Mouse (Mus musculus) olfactory bulb, adult 2 months (tissue): ENCODE measurements at regions not wholly inside any gene's neighbourhood (a gene's known extent, or its start where the extent isn't known, plus 50 kb on each side); places are given as distances from the start of the nearest gene placed in this dataset.

Experiments used
- H3K27ac ChIP-seq: fragments of 200-500 bp; 2 replicates; pipeline ENCODE4 v1.5.1; 2012; ENCODE audit warnings: low read depth, low read length; ENCODE audit not compliant: insufficient read depth
- H3K4me1 ChIP-seq: fragments of 200-500 bp; 2 replicates; pipeline ENCODE4 v1.6.1; 2012; ENCODE audit warnings: low read length; ENCODE audit not compliant: control insufficient read depth, insufficient read depth
- H3K4me3 ChIP-seq: fragments of 200-500 bp; 2 replicates; pipeline ENCODE4 v1.5.1; 2012; ENCODE audit warnings: mild to moderate bottlenecking, low read depth, low read length, moderate library complexity; ENCODE audit not compliant: insufficient read depth
- CTCF ChIP-seq: fragments of 200-500 bp; IDR thresholded peaks from 2 replicates; pipeline ENCODE4 v1.5.1; 2012; ENCODE audit warnings: low read depth, mild to moderate bottlenecking, low read length, moderate library complexity; ENCODE audit not compliant: insufficient read depth
- POLR2A ChIP-seq: fragments of 200-500 bp; IDR thresholded peaks from 2 replicates; pipeline ENCODE4 v1.6.1; 2012; ENCODE audit warnings: mild to moderate bottlenecking, low read depth, low read length, moderate library complexity; ENCODE audit not compliant: insufficient read depth
- WGBS: fragments of 180-500 bp; shearing (Covaris S2); methylation state at CpG from one replicate; pipeline ENCODE4 v1.1.7; 2018; 5-methylcytosine and 5-hydroxymethylcytosine counted together

- H3K27ac ChIP-seq, result no peak overlapping the region
- TF ChIP-seq POLR2A, result no peak
- TF ChIP-seq CTCF, result no peak
- no peak overlapping the region for H3K4me3 ChIP-seq
- H3K4me1 ChIP-seq, result peaks cover 3% of the 10 kb centered on the region; the same call in 1 of the 2 replicates
- 84% methylated on average over 12 of the region's 12 CpGs for WGBS
These were observed 69.5 kb downstream of the Aldh8a1 start for GRCm38 (mm10) chr10:21446641-21447040.

GRCm38 (mm10) chr10:21448132-21448531 lies 71.0 kb downstream of the Aldh8a1 start:
- H3K4me1 ChIP-seq, result peaks cover 3% of the 10 kb centered on the region; the same call in 1 of the 2 replicates
- 85% methylated on average over 3 of the region's 3 CpGs for WGBS
- no peak overlapping the region for H3K4me3 ChIP-seq

GRCm38 (mm10) chr10:21448942-21449341 lies 71.9 kb downstream of the Aldh8a1 start:
- no peak overlapping the region for H3K4me3 ChIP-seq
- TF ChIP-seq CTCF (no peak), POLR2A (no peak)
- H3K4me1 ChIP-seq, result no peaks in the 10 kb centered on the region; the same call in 1 of the 2 replicates
- no peak overlapping the region for H3K27ac ChIP-seq
- WGBS, result 86% methylated on average over 5 of the region's 5 CpGs

More at GRCm38 (mm10) chr10:21448132-21448531, 71.0 kb downstream of the Aldh8a1 start:
- H3K27ac ChIP-seq, result no peak overlapping the region
- no peak for TF ChIP-seq CTCF
- no peak for TF ChIP-seq POLR2A

GRCm38 (mm10) chr10:21452611-21453010 lies 75.5 kb downstream of the Aldh8a1 start:
- Histone ChIP-seq H3K27ac (no peak overlapping the region), H3K4me3 (no peak overlapping the region), H3K4me1 (0 out of 2 replicates have a peak, but pooled peaks cover 2% of the 10 kb centered on the region)
- 97% methylated on average over 2 of the region's 2 CpGs for WGBS
- TF ChIP-seq POLR2A, result no peak
- no peak for TF ChIP-seq CTCF

- Histone ChIP-seq H3K4me1 (0 out of 2 replicates have a peak, but pooled peaks cover 2% of the 10 kb centered on the region), H3K27ac (no peak overlapping the region), H3K4me3 (no peak overlapping the region)
- WGBS, result 98% methylated on average over 3 of the region's 3 CpGs
- TF ChIP-seq POLR2A (no peak), CTCF (no peak)
These were observed 76.4 kb downstream of the Aldh8a1 start for GRCm38 (mm10) chr10:21453527-21453926.

- 86% methylated on average over 5 of the region's 5 CpGs for WGBS
- Histone ChIP-seq H3K27ac (no peak overlapping the region), H3K4me1 (0 out of 2 replicates have a peak, but pooled peaks cover 2% of the 10 kb centered on the region), H3K4me3 (no peak overlapping the region)
- TF ChIP-seq POLR2A, result no peak
- no peak for TF ChIP-seq CTCF
These were observed 77.1 kb downstream of the Aldh8a1 start for GRCm38 (mm10) chr10:21454153-21454552.

- Histone ChIP-seq H3K4me1 (0 out of 2 replicates have a peak, but pooled peaks cover 2% of the 10 kb centered on the region), H3K27ac (no peak overlapping the region), H3K4me3 (no peak overlapping the region)
- WGBS, result 77% methylated on average over 16 of the region's 16 CpGs
- no peak for TF ChIP-seq CTCF
- no peak for TF ChIP-seq POLR2A
These were observed 77.7 kb downstream of the Aldh8a1 start for GRCm38 (mm10) chr10:21454757-21455156.

GRCm38 (mm10) chr10:21455863-21456262 lies 78.8 kb downstream of the Aldh8a1 start:
- 0 out of 2 replicates have a peak, but pooled peaks cover 2% of the 10 kb centered on the region for H3K4me1 ChIP-seq
- no peak overlapping the region for H3K4me3 ChIP-seq
- H3K27ac ChIP-seq, result no peak overlapping the region
- TF ChIP-seq CTCF, result no peak
- TF ChIP-seq POLR2A, result no peak
- WGBS, result 62% methylated on average over 5 of the region's 5 CpGs

- Histone ChIP-seq H3K27ac (no peak overlapping the region), H3K4me1 (0 out of 2 replicates have a peak, but pooled peaks cover 2% of the 10 kb centered on the region), H3K4me3 (no peak overlapping the region)
- 63% methylated on average over 3 of the region's 3 CpGs for WGBS
- TF ChIP-seq POLR2A (no peak), CTCF (no peak)
These were observed 79.3 kb downstream of the Aldh8a1 start for GRCm38 (mm10) chr10:21456359-21456758.
